Mouse (Mus musculus) mouse trophoblast stem cell (cell line): Measurements from ENCODE around the gene Shq1.

ENCODE experiments used
- in situ Hi-C, 2 experiments: fragments of 300-500 bp; cut with MseI, MboI; formaldehyde crosslinking; loops; 2 replicates in 1 of 2; 3 replicates in 1 of 2; pipeline ENCODE4 v1.15.1; 2025

The Shq1 gene

GRCm38 (mm10) chr6:100533364-100533763, 137.6 kb downstream of the Shq1 start:
- in situ Hi-C loops, result no loop called here

- in situ Hi-C loops, result no loop called here
These were observed 138.6 kb downstream of the Shq1 start for GRCm38 (mm10) chr6:100532326-100532725.

- in situ Hi-C loops, result loop anchor here in 1 of 2 experiments (10.0 kb wide), 1 partner anchor 245 kb away; the partner anchor contains the start of gene Rybp
These were observed 141.3 kb downstream of the Shq1 start for GRCm38 (mm10) chr6:100529673-100530072.

GRCm38 (mm10) chr6:100528556-100528955, 142.4 kb downstream of the Shq1 start:
- in situ Hi-C loops, result loop anchor here in 1 of 2 experiments (10.0 kb wide), 1 partner anchor 244 kb away; the partner anchor contains the start of gene Rybp

- in situ Hi-C loops, result loop anchor here in 1 of 2 experiments (10.0 kb wide), 1 partner anchor 243 kb away; the partner anchor contains the start of gene Rybp
These were observed 143.0 kb downstream of the Shq1 start for GRCm38 (mm10) chr6:100527972-100528371.

GRCm38 (mm10) chr6:100527161-100527560, 143.8 kb downstream of the Shq1 start:
- in situ Hi-C loops, result loop anchor here in 1 of 2 experiments (10.0 kb wide), 1 partner anchor 242 kb away; the partner anchor contains the start of gene Rybp

- in situ Hi-C loops, result loop anchor here in 1 of 2 experiments (10.0 kb wide), 1 partner anchor 241 kb away; the partner anchor contains the start of gene Rybp
These were observed 144.9 kb downstream of the Shq1 start for GRCm38 (mm10) chr6:100526066-100526465.

GRCm38 (mm10) chr6:100525496-100525895, 145.5 kb downstream of the Shq1 start:
- in situ Hi-C loops, result loop anchor here in 1 of 2 experiments (10.0 kb wide), 1 partner anchor 241 kb away; the partner anchor contains the start of gene Rybp

- in situ Hi-C loops, result loop anchor here in 1 of 2 experiments (10.0 kb wide), 1 partner anchor 238 kb away; the partner anchor contains the start of gene Rybp
These were observed 148.5 kb downstream of the Shq1 start for GRCm38 (mm10) chr6:100522495-100522894.

GRCm38 (mm10) chr6:100521615-100522398, 149.2 kb downstream of the Shq1 start:
- in situ Hi-C loops, result loop anchor here in 1 of 2 experiments (10.0 kb wide), 1 partner anchor 237 kb away; the partner anchor contains the start of gene Rybp

- in situ Hi-C loops, result loop anchor here in 1 of 2 experiments (10.0 kb wide), 1 partner anchor 236 kb away; the partner anchor contains the start of gene Rybp
These were observed 150.3 kb downstream of the Shq1 start for GRCm38 (mm10) chr6:100520558-100521099.

GRCm38 (mm10) chr6:100519837-100520236, 151.1 kb downstream of the Shq1 start:
- in situ Hi-C loops, result loop anchor here in 1 of 2 experiments (10.0 kb wide), 1 partner anchor 235 kb away; the partner anchor contains the start of gene Rybp
